Mouse (Mus musculus) bone marrow, adult 2 months (tissue): ENCODE data around the gene Tbc1d9b.

Experiments used
- CTCF ChIP-seq: fragments of 200-500 bp; IDR thresholded peaks from 2 replicates; pipeline ENCODE4 v1.5.1; 2011; ENCODE audit warnings: low read length, control low read depth; ENCODE audit not compliant: control insufficient read depth, insufficient read depth
- POLR2A ChIP-seq: fragments of 200-500 bp; IDR thresholded peaks from 2 replicates; pipeline ENCODE4 v1.6.1; 2011; ENCODE audit warnings: low read depth, mild to moderate bottlenecking, control low read depth, low read length, borderline replicate concordance; ENCODE audit not compliant: control insufficient read depth

- TF ChIP-seq CTCF (no peak), POLR2A (no peak)
Observed at GRCm38 (mm10) chr11:50180478-50181231, 49.5 kb downstream of the Tbc1d9b start.
